Mouse (Mus musculus) ES-E14 (cell line): ENCODE results near the gene Yap1.

Experiments
- CHD2 ChIP-seq: IDR thresholded peaks from 2 replicates; pipeline ENCODE4 v1.6.1; 2014; ENCODE audit warnings: mild to moderate bottlenecking, low read depth, low read length, inconsistent platforms
- HCFC1 ChIP-seq: IDR thresholded peaks from 2 replicates; pipeline ENCODE4 v1.6.1; 2012; ENCODE audit warnings: low read length, inconsistent platforms, borderline replicate concordance; ENCODE audit not compliant: insufficient read depth
- ZC3H11A ChIP-seq: IDR thresholded peaks from 2 replicates; pipeline ENCODE4 v1.6.1; 2012; ENCODE audit warnings: low read depth, mild to moderate bottlenecking, inconsistent platforms, low read length, borderline replicate concordance
- ZNF384 ChIP-seq: IDR thresholded peaks from 2 replicates; pipeline ENCODE4 v1.6.1; 2012; ENCODE audit warnings: low read depth, low read length, inconsistent platforms

DNA sequence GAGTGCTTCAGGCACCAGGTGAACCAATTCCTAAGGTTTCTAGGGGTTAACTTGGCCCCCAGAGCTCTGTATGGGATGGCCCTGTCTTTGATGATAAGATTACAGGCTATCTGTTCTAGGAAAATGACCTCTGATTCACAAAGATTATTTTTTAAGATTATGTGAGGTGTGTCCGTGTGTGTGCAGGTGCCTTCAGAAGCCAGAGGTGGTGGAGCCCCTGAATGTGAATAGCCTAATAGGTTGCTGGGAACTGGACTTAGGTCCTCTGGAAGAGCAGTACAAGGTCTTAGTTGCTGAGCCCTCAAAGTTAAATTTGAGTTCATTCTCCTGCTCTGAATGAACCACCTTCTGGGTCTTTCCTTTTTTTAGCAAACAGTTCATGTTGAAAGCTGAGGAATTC is 29.7 kb upstream of the Yap1 start:
- no peak for TF ChIP-seq ZC3H11A
- no peak for TF ChIP-seq ZNF384
- TF ChIP-seq CHD2 = no peak
- no peak for TF ChIP-seq HCFC1
